Mouse (Mus musculus) small intestine, adult 2 months (tissue): ENCODE data around the gene Fam213a.

Experiments used
- CTCF ChIP-seq: fragments of 200-500 bp; IDR thresholded peaks from 2 replicates; pipeline ENCODE4 v1.5.1; 2012; ENCODE audit warnings: low read depth, mild to moderate bottlenecking, control low read depth, inconsistent platforms, low read length, moderate library complexity, mixed read lengths; ENCODE audit not compliant: insufficient replicate concordance, insufficient read length; ENCODE audit errors: extremely low read depth
- POLR2A ChIP-seq: fragments of 200-500 bp; IDR thresholded peaks from 2 replicates; pipeline ENCODE4 v1.6.1; 2012; ENCODE audit warnings: low read depth, mild to moderate bottlenecking, control low read depth, inconsistent platforms, low read length, moderate library complexity

DNA sequence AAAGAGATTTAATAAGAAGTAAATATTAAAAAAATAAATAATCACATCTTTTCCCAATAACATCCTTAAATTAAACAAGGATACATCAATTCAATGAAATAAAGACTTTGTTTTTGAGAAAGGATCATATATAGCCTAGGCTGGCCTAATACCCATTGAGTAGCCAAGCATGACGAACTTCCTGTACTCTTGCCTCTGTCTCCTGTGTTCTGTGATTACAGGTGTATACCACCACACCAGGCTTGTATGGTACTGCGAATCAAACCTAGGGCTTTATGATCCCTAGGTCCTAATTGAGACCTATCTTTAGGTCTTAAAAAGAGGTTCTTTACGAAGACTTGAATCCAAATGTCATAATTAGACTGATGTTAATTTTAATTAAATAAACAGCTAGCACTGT lies 7.7 kb upstream of the Fam213a start:
- TF ChIP-seq CTCF = no peak
- no peak for TF ChIP-seq POLR2A
